Mouse (Mus musculus) kidney, adult 2 months (tissue): ENCODE data around the gene Cd53. TPM values are rescaled to one million over a fixed set of nuclear protein-coding genes. Genes with fewer than 3 reads are reported as not detected.
A peak's percentile ranks its signal among the peaks of the same experiment; 100 is the strongest.

Experiments used
- DNase-seq: peaks from one replicate; pipeline ENCODE4 v3.0.0; 2021
- H3K27ac ChIP-seq: fragments of 200-500 bp; 2 replicates; pipeline ENCODE4 v1.5.1; 2012; ENCODE audit warnings: low read depth, low read length, control low read depth, inconsistent platforms; ENCODE audit not compliant: insufficient read depth
- H3K27me3 ChIP-seq: fragments of 200-500 bp; replicated peaks from 2 replicates; pipeline ENCODE4 v1.6.1; 2012; ENCODE audit warnings: mild to moderate bottlenecking, moderate library complexity, low read length, inconsistent platforms; ENCODE audit not compliant: control insufficient read depth, insufficient read depth
- H3K36me3 ChIP-seq: fragments of 200-500 bp; 2 replicates; pipeline ENCODE4 v1.6.1; 2012; ENCODE audit warnings: mild to moderate bottlenecking, moderate library complexity, low read length, inconsistent platforms; ENCODE audit not compliant: control insufficient read depth, insufficient read depth
- H3K4me1 ChIP-seq: fragments of 200-500 bp; 2 replicates; pipeline ENCODE4 v1.6.1; 2011; ENCODE audit warnings: low read length; ENCODE audit not compliant: control insufficient read depth, insufficient read depth
- H3K4me3 ChIP-seq: fragments of 200-500 bp; 2 replicates; pipeline ENCODE4 v1.5.1; 2011; ENCODE audit warnings: mild to moderate bottlenecking, low read depth, low read length, control low read depth; ENCODE audit not compliant: insufficient read depth
- CTCF ChIP-seq: fragments of 200-500 bp; conservative IDR thresholded peaks from 2 replicates; pipeline ENCODE4 v1.5.1; 2011; ENCODE audit warnings: low read depth, mild to moderate bottlenecking, control low read depth, low read length, moderate library complexity, mixed read lengths; ENCODE audit not compliant: insufficient read depth, insufficient read length
- POLR2A ChIP-seq: fragments of 200-500 bp; IDR thresholded peaks from one replicate; pipeline ENCODE4 v1.6.1; 2011; ENCODE audit warnings: low read depth, low read length, control low read depth
- WGBS: fragments of 180-500 bp; shearing (Covaris S2); methylation state at CpG from one replicate; pipeline ENCODE4 v1.1.7; 2018; 5-methylcytosine and 5-hydroxymethylcytosine counted together
- polyA plus RNA-seq: library from polyadenylated mRNA; depleted of rRNA; stranded (reverse); fragments of >200 nt; gene quantifications from 2 replicates; pipeline ENCODE4 v1.2.3, GENCODE M21; 2012; rRNA removed

Gene Cd53
- polyA plus RNA-seq, 1 experiment: 11.5 TPM

- no peak for TF ChIP-seq CTCF
- TF ChIP-seq POLR2A: no peak
- Histone ChIP-seq H3K36me3 (no peaks in the 10 kb centered on the region), H3K27ac (no peak overlapping the region), H3K27me3 (no peaks in the 10 kb centered on the region), H3K4me3 (no peak overlapping the region), H3K4me1 (no peaks in the 10 kb centered on the region)
- no peak for DNase-seq
Measured at GRCm38 (mm10) chr3:106787972-106788371, 2.0 kb downstream of the Cd53 start.

- no peak overlapping the region for H3K27ac ChIP-seq
Measured at GRCm38 (mm10) chr3:106785130-106785529, 4.8 kb downstream of the Cd53 start.

GRCm38 (mm10) chr3:106771834-106772233 is 18.1 kb downstream of the Cd53 start:
- Histone ChIP-seq H3K4me1 (no peaks in the 10 kb centered on the region), H3K4me3 (no peak overlapping the region), H3K27me3 (no peaks in the 10 kb centered on the region), H3K36me3 (no peaks in the 10 kb centered on the region), H3K27ac (no peak overlapping the region)
- TF ChIP-seq CTCF: no peak
- TF ChIP-seq POLR2A: no peak
- WGBS: 82% methylated on average over 1 of the region's 1 CpGs
- no peak for DNase-seq

More at GRCm38 (mm10) chr3:106785130-106785529, 4.8 kb downstream of the Cd53 start:
- WGBS: 76% methylated on average over 3 of the region's 3 CpGs
- Histone ChIP-seq H3K4me1 (no peaks in the 10 kb centered on the region), H3K4me3 (no peak overlapping the region), H3K36me3 (no peaks in the 10 kb centered on the region), H3K27me3 (no peaks in the 10 kb centered on the region)
- no peak for DNase-seq
- TF ChIP-seq CTCF (no peak), POLR2A (no peak)

GRCm38 (mm10) chr3:106755898-106756297 is 34.1 kb downstream of the Cd53 start:
- Histone ChIP-seq H3K27ac (no peak overlapping the region), H3K4me3 (no peak overlapping the region), H3K36me3 (no peaks in the 10 kb centered on the region), H3K4me1 (no peaks in the 10 kb centered on the region), H3K27me3 (no peaks in the 10 kb centered on the region; the same call in 1 of the 2 replicates)
- WGBS: 75% methylated on average over 1 of the region's 1 CpGs
- no peak for TF ChIP-seq POLR2A
- TF ChIP-seq CTCF: no peak
- DNase-seq: no peak

- under 1% methylated on average over 33 of the region's 33 CpGs for WGBS
- TF ChIP-seq CTCF (0 out of 2 replicates have a peak, but pooled peaks have one; percentile 19), POLR2A (no peak)
- Histone ChIP-seq H3K27ac (peak overlapping the region; percentile 85), H3K36me3 (no peaks in the 10 kb centered on the region), H3K27me3 (no peaks in the 10 kb centered on the region), H3K4me1 (no peaks in the 10 kb centered on the region), H3K4me3 (peak overlapping the region; percentile 67)
- DNase-seq: peak; percentile 89
Measured at GRCm38 (mm10) chr3:106722028-106722945, 67.7 kb downstream of the Cd53 start.

GRCm38 (mm10) chr3:106721397-106722027 is 68.4 kb downstream of the Cd53 start:
- peak overlapping the region; percentile 85 for H3K27ac ChIP-seq
- H3K4me1 ChIP-seq: no peaks in the 10 kb centered on the region
- H3K36me3 ChIP-seq: no peaks in the 10 kb centered on the region
- peak; percentile 99 for DNase-seq
- whole genome bisulfite sequencing: 1% methylated on average over 31 of the region's 31 CpGs
- H3K4me3 ChIP-seq: peak overlapping the region; percentile 67
- TF ChIP-seq POLR2A (peak; percentile 9), CTCF (no peak)
- no peaks in the 10 kb centered on the region for H3K27me3 ChIP-seq

Other genes with a start within 250 kb of the Cd53 start
- 117 and 127 TPM in 2 replicates for gene Dram2, start 242.4 kb downstream of the Cd53 start, polyA plus RNA-seq
- 18.1 and 20.6 TPM in 2 replicates for gene Cept1, start 242.3 kb downstream of the Cd53 start, polyA plus RNA-seq
- 2.6 and 2.8 TPM in 2 replicates for gene Lrif1, start 105.2 kb downstream of the Cd53 start, polyA plus RNA-seq
- gene Olfr266, start 36.1 kb upstream of the Cd53 start, polyA plus RNA-seq: not detected in 2 replicates
- gene Kcna3, start 246.0 kb upstream of the Cd53 start, polyA plus RNA-seq: 0.49 and 1.1 TPM in 2 replicates